Mouse (Mus musculus): ENCODE measurements around the gene Alg14. TPM values are rescaled to one million over a fixed set of nuclear protein-coding genes. Genes with fewer than 3 reads are reported as not detected.

The Alg14 gene
- total RNA-seq, 2 experiments from 2014 or later = 18.8 to 23.4 TPM

DNA sequence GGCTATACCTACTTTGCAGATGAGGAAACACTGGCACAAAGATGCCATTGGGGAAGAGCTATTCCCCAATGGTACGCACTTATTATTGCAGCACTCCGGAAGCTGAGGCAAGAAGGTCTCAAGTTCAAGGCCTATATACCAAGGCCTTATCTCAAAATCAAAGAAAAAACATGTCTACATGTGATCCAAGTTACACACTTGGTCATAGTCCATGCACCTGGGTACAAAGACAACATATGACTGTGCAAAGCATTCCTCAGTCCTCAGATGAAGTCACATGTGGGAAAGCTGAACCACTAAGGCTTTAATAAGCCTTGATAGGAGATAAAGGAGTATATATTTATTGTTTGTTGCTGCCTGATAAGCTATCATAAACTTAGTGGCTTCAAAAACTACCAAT, 17.6 kb upstream of the Alg14 start:
- no peak for ATAC-seq (replicated peaks; ENCODE audit: low FRiP score, low TSS enrichment, poor library complexity, severe bottlenecking)

- ATAC-seq (replicated peaks; ENCODE audit: low FRiP score, low TSS enrichment, poor library complexity, severe bottlenecking) = no peak
Observed at GRCm38 (mm10) chr3:121277009-121277408, 14.6 kb upstream of the Alg14 start.

- ATAC-seq (replicated peaks; ENCODE audit: low FRiP score, low TSS enrichment, poor library complexity, severe bottlenecking) = 0 out of 2 replicates have a peak, but pooled peaks have one; percentile 28
Observed at GRCm38 (mm10) chr3:121277557-121277956, 14.0 kb upstream of the Alg14 start.

- no peak for ATAC-seq (replicated peaks; ENCODE audit: low FRiP score, low TSS enrichment, poor library complexity, severe bottlenecking)
Observed at GRCm38 (mm10) chr3:121279679-121280078, 11.9 kb upstream of the Alg14 start.

DNA sequence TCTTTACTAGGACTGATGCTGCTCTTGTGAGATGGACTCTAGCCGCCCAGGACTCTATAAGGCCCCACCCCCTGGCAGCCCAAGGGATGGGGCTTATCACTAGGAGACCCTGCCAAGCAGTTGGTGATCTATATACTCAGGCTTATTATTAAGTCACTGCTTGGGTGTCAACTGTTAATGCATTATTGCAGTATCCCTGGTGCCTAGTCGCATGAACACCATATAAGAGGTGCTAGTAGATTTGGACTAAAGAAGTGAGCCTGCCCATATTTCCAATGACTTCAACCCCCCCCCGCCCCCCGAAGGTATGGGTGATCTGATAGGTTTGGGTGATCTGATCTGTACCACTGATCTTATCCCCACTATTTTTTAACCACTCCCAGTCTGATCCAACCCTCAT, 8.6 kb upstream of the Alg14 start, which contains the start of gene Tmem56:
Gene Tmem56 (minus strand): TSS at position 101 of the 400 bp plus-strand sequence.
- ATAC-seq (replicated peaks; ENCODE audit: low FRiP score, low TSS enrichment, poor library complexity, severe bottlenecking) = no peak

DNA sequence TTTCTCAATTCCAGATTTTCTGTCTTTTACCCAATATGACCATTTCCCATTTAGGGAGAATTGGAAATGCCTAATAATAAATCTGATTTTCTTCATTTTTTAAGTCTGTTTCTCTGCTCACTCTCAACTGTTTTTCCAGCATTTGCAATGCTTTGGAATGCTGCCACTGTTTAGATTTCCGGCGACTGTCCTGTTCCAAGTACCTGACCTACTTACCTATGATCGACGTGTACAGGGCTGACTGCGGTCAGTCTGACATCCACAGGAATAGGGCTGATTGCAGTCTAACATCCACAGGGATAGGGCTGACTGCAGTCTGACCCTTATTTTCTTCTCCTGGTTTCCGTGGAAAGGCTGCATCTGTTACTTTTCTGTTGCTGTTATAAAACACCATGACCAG, 6.4 kb upstream of the Alg14 start:
- no peak for ATAC-seq (replicated peaks; ENCODE audit: low FRiP score, low TSS enrichment, poor library complexity, severe bottlenecking)

DNA sequence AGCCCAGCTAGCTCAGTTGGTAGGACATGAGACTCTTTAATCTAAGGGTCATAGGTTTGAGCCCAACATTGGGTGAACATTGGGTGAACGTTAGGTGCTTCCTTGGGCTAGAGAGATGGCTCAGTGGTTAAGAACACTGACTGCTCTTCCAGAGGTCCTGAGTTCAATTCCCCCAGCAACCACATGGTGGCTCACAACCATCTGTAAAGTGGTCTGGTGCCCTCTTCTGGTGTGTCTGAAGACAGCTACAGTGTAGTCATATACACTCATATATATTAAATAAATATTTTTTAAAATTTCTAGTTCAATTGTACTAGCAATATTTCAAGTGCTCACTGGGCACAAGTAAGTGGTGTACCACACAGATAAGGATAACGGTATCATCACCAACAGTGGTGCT, 4.4 kb upstream of the Alg14 start:
- no peak for ATAC-seq (replicated peaks; ENCODE audit: low FRiP score, low TSS enrichment, poor library complexity, severe bottlenecking)

GRCm38 (mm10) chr3:121290681-121291080, 892 bp upstream of the Alg14 start:
- ATAC-seq (replicated peaks; ENCODE audit: low FRiP score, low TSS enrichment, poor library complexity, severe bottlenecking) = no peak

DNA sequence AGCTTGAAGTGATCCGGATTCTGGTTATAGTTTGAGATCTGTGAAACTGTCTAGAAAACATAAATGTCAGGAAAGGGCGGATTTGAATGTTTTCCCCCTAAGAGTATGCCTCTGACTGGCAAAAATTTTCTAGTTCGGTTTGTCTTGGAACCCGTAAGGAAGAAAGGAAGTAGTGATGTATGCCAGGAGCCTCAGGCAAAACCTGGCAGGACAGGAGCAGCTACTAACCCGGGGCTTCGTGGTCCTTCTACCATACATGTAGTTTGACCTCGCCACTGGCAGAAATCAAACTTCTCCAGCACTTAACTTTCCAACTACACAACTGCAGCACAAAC, 381 bp upstream of the Alg14 start:
- no peak for ATAC-seq (replicated peaks; ENCODE audit: low FRiP score, low TSS enrichment, poor library complexity, severe bottlenecking)

DNA sequence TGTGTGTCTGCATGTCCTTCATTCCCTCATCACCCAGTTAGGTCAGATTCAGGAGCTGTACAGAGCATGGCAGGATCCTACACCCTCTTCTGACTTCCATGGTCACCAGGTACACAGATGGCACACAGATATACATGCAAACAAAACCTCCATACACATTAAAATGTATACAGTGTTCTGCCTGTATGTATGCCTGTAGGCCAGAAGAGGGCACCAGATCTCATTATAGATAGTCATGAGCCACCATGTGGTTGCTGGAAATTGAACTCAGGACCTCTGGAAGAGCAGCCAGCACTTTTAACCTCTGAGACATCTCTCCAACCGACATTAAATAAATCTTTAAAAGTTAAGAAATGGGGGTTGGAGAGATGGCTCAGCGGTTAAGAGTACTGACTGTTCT, 2.6 kb downstream of the Alg14 start:
- no peak for ATAC-seq (replicated peaks; ENCODE audit: low FRiP score, low TSS enrichment, poor library complexity, severe bottlenecking)

- ATAC-seq (replicated peaks; ENCODE audit: low FRiP score, low TSS enrichment, poor library complexity, severe bottlenecking) = peak; percentile 74
Observed at GRCm38 (mm10) chr3:121306641-121307040, 15.1 kb downstream of the Alg14 start.

- ATAC-seq (replicated peaks; ENCODE audit: low FRiP score, low TSS enrichment, poor library complexity, severe bottlenecking) = peak; percentile 80
Observed at GRCm38 (mm10) chr3:121307532-121308234, 16.1 kb downstream of the Alg14 start.

DNA sequence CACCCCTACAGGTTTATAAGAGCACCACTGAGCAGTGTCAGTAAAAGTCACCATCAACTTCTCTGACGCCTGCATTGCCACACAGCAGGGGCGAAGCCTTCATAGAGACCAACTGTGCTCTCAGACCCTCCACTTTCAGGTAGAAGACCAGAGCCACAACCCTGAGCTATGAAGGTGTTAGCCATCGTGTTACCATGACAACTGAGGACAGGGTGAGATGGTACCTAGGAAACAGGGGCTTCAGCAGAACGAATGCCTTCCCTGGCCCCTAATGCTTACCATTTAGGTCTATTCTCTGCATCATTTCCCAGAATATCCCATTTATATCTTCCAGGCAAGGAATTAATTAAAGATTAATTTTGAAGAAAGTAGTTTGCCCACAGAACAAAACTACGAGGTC, 17.4 kb downstream of the Alg14 start:
- ATAC-seq (replicated peaks; ENCODE audit: low FRiP score, low TSS enrichment, poor library complexity, severe bottlenecking) = no peak

GRCm38 (mm10) chr3:121309429-121309828, 17.9 kb downstream of the Alg14 start:
- ATAC-seq (replicated peaks; ENCODE audit: low FRiP score, low TSS enrichment, poor library complexity, severe bottlenecking) = peak; percentile 58

- no peak for ATAC-seq (replicated peaks; ENCODE audit: low FRiP score, low TSS enrichment, poor library complexity, severe bottlenecking)
Observed at GRCm38 (mm10) chr3:121309896-121310714, 18.5 kb downstream of the Alg14 start.

DNA sequence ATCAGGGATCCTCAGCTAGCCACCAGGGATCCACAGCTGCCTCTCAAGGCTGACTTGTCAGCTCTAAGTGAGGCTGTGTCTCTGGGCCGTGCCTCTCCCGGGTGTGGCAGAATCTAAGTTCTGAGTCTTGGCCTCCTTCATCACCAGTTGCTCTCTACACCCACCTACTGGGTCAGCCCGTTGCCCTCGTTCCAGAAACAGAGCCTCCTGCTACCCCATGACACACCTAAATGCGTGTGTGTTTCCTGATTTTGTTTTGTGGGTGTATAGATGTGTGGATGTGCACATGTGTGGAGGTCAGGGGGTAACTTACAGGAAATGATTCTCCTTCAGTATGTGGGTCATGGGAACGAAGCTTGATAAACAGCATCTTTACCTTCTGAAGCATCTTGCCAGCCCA, 20.9 kb downstream of the Alg14 start:
- no peak for ATAC-seq (replicated peaks; ENCODE audit: low FRiP score, low TSS enrichment, poor library complexity, severe bottlenecking)

GRCm38 (mm10) chr3:121312979-121313378, 21.4 kb downstream of the Alg14 start:
- ATAC-seq (replicated peaks; ENCODE audit: low FRiP score, low TSS enrichment, poor library complexity, severe bottlenecking) = no peak

- no peak for ATAC-seq (replicated peaks; ENCODE audit: low FRiP score, low TSS enrichment, poor library complexity, severe bottlenecking)
Observed at GRCm38 (mm10) chr3:121314149-121314548, 22.6 kb downstream of the Alg14 start.

DNA sequence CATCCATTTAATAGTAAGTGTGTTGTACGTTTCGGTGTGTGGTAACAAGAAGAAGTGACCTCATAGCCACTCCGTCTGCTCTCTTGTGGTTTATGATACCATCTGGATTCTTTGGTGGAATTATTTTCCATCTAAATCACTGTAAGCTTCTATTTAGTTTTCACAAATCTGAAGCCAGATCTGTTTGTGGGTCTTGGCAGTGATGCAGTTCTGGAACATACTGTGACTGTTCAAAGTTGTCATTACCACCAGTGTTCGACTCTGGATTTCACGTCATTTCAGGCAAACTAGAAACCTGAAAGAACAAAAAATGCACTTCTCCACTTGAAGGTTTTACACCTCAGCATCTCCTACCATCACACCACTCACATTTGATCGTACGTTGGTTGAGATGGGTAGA, 23.9 kb downstream of the Alg14 start:
- ATAC-seq (replicated peaks; ENCODE audit: low FRiP score, low TSS enrichment, poor library complexity, severe bottlenecking) = no peak

GRCm38 (mm10) chr3:121319906-121320305, 28.3 kb downstream of the Alg14 start:
- no peak for ATAC-seq (replicated peaks; ENCODE audit: low FRiP score, low TSS enrichment, poor library complexity, severe bottlenecking)

DNA sequence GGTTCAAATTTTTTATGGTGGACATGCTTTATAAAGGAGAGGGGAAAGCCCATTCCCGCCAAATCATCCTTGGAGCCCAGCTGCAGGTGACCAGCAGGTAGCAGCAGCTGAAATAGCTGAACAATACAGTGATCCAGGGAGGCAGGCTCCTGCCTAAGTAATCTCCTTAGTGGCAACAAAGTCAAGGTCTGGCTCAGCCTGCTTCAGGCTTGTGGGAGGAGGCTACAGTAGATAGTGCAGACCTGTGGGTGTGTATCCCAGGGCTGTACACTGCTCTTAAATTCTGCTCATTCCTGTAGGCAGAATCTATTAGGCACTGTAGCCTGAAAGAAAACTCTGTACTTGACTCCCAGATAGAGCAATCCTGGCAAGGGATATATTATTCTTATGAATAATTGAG, 29.3 kb downstream of the Alg14 start:
- ATAC-seq (replicated peaks; ENCODE audit: low FRiP score, low TSS enrichment, poor library complexity, severe bottlenecking) = no peak

Data from megakaryocyte-erythroid progenitor cell, adult 5-6 weeks (primary cell).